ENCODE assay signal across 9 mouse cellular contexts in the genomic region with DNA sequence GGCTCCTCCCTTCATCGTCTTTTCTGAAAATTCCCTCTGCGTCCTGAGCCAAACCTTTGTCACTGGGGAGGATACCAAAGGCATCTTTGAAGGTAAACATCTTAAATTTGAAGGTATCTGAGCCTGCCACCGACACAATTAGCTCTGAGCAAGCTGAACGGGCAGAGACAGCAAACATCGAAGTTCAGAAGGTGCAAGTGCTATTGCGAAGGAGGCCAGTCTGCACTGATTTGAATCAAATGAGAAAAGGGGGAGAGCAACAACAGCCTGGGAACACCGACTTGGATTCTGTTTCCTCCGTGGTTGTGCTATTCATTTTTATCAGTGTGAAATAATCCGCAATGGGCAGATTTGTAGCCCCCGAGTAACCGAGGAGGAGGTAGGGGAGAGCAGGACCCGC.
A peak's percentile ranks its signal among the peaks of the same experiment; 100 is the strongest.
DNase-seq lines count a peak whose midpoint lies in the region; ATAC-seq and TF ChIP-seq lines count a peak whose summit lies in the region.
"Had no signal": no experiment of that assay in that cellular context is flagged by ENCODE, and none has a peak within 500 bp of the region (broad histone marks: within the 10 kb centered on the region; RNA-seq: fewer than 3 reads in every experiment).

No protein-coding gene starts in this region.

- no peak for TF ChIP-seq CTCF in cortical plate, adult 2 months (IDR thresholded peaks at IDR 0.05; ENCODE audit: extremely low read depth, insufficient read depth, low read length)

- H3K36me3 ChIP-seq in intestine, embryonic 14.5 days (ENCODE audit: control insufficient read depth, insufficient read depth, low read length): no peaks in the 10 kb centered on the region
- no peaks in the 10 kb centered on the region for H3K36me3 ChIP-seq in intestine, embryonic 16.5 days (ENCODE audit: control insufficient read depth, insufficient read depth, low read length)
- H3K36me3 ChIP-seq in forebrain, embryonic 14.5 days (ENCODE audit: control insufficient read depth, insufficient read depth, low read length): no peaks in the 10 kb centered on the region
- no peaks in the 10 kb centered on the region for H3K36me3 ChIP-seq in midbrain, embryonic 12.5 days

- TF ChIP-seq POLR2A in cortical plate, adult 2 months (IDR thresholded peaks at IDR 0.05; ENCODE audit: extremely low read depth, insufficient read depth, low read length): no peak

- no peaks in the 10 kb centered on the region for H3K27me3 ChIP-seq in intestine, embryonic 14.5 days (replicated peaks; ENCODE audit: control insufficient read depth, insufficient read depth, low read length)
- H3K27me3 ChIP-seq in intestine, embryonic 16.5 days (replicated peaks; ENCODE audit: control insufficient read depth, insufficient read depth, low read length): no peaks in the 10 kb centered on the region
- H3K27me3 ChIP-seq in forebrain, embryonic 14.5 days (replicated peaks; ENCODE audit: control insufficient read depth, insufficient read depth, low read length): no peaks in the 10 kb centered on the region
- H3K27me3 ChIP-seq in midbrain, embryonic 12.5 days: no peaks in the 10 kb centered on the region

- H3K9me3 ChIP-seq in intestine, embryonic 14.5 days (ENCODE audit: control insufficient read depth, low read length): no peaks in the 10 kb centered on the region
- no peaks in the 10 kb centered on the region for H3K9me3 ChIP-seq in intestine, embryonic 16.5 days (ENCODE audit: control insufficient read depth, low read length)
- H3K9me3 ChIP-seq in forebrain, embryonic 14.5 days (replicated peaks; ENCODE audit: control insufficient read depth, low read length): no peaks in the 10 kb centered on the region
- no peaks in the 10 kb centered on the region for H3K9me3 ChIP-seq in midbrain, embryonic 12.5 days

- ATAC-seq in intestine, embryonic 14.5 days (replicated peaks; ENCODE audit: low FRiP score, low TSS enrichment, low read depth): no peak
- no peak for ATAC-seq in intestine, embryonic 16.5 days
- no peak for ATAC-seq in forebrain, embryonic 14.5 days
- ATAC-seq in midbrain, embryonic 12.5 days (ENCODE audit: low FRiP score, low read depth): no peak
- ATAC-seq: activated CD4-positive, CD25-positive, alpha-beta regulatory T cell, adult 4 months had no signal

- peak overlapping the region; percentile 57 for H3K4me2 ChIP-seq in intestine, embryonic 14.5 days (ENCODE audit: low read length)
- H3K4me2 ChIP-seq in intestine, embryonic 16.5 days (ENCODE audit: low read depth, low read length): no peak overlapping the region
- H3K4me2 ChIP-seq in forebrain, embryonic 14.5 days (ENCODE audit: low read length): peak overlapping the region; percentile 58
- H3K4me2 ChIP-seq in midbrain, embryonic 12.5 days (replicated peaks): peak overlapping the region; percentile 57

- DNase-seq in intestine, embryonic 14.5 days (ENCODE audit: low spot score): no peak
- no peak for DNase-seq in forebrain, embryonic 14.5 days (ENCODE audit: low spot score)
- DNase-seq in urinary bladder, postnatal 10 days (ENCODE audit: low spot score): no peak
- DNase-seq in natural killer cell, adult 2 months (ENCODE audit: low spot score in 2 of 2): no peak
- DNase-seq in embryo, embryonic 9.5 days (ENCODE audit: extremely low spot score): no peak

- H3K4me1 ChIP-seq in intestine, embryonic 14.5 days (replicated peaks; ENCODE audit: control insufficient read depth, insufficient read depth, low read length): peaks cover 32% of the 10 kb centered on the region
- H3K4me1 ChIP-seq in intestine, embryonic 16.5 days (ENCODE audit: control insufficient read depth, insufficient read depth, low read length): peaks cover 14% of the 10 kb centered on the region; the same call in 1 of the 2 replicates
- H3K4me1 ChIP-seq in cortical plate, adult 2 months (ENCODE audit: control insufficient read depth, insufficient read depth, low read length): peaks cover 14% of the 10 kb centered on the region
- H3K4me1 ChIP-seq in forebrain, embryonic 14.5 days (ENCODE audit: control insufficient read depth, insufficient read depth, low read length): peaks cover 57% of the 10 kb centered on the region
- peaks cover 75% of the 10 kb centered on the region for H3K4me1 ChIP-seq in midbrain, embryonic 12.5 days

- H3K27ac ChIP-seq in intestine, embryonic 14.5 days (ENCODE audit: low read depth): no peak overlapping the region
- H3K27ac ChIP-seq in intestine, embryonic 16.5 days (ENCODE audit: low read length): no peak overlapping the region
- H3K27ac ChIP-seq in cortical plate, adult 2 months (ENCODE audit: insufficient read depth, low read length): peak overlapping the region; percentile 4; the same call in 1 of the 2 replicates
- H3K27ac ChIP-seq in forebrain, embryonic 14.5 days (ENCODE audit: low read depth, low read length): peak overlapping the region; percentile 86
- H3K27ac ChIP-seq in midbrain, embryonic 12.5 days (replicated peaks): peak overlapping the region; percentile 91

- no peak overlapping the region for H3K4me3 ChIP-seq in intestine, embryonic 14.5 days (ENCODE audit: low read depth, low read length)
- H3K4me3 ChIP-seq in intestine, embryonic 16.5 days (ENCODE audit: low read length): no peak overlapping the region
- no peak overlapping the region; the same call in 1 of the 2 replicates for H3K4me3 ChIP-seq in cortical plate, adult 2 months (ENCODE audit: insufficient read depth, low read length)
- H3K4me3 ChIP-seq in forebrain, embryonic 14.5 days (ENCODE audit: low read depth, low read length): peak overlapping the region; percentile 25
- peak overlapping the region; percentile 30; the same call in 1 of the 2 replicates for H3K4me3 ChIP-seq in midbrain, embryonic 12.5 days

- WGBS in intestine, embryonic 14.5 days: 60% methylated on average over 12 of the region's 12 CpGs
- WGBS in intestine, embryonic 16.5 days: 55% methylated on average over 12 of the region's 12 CpGs
- WGBS in forebrain, embryonic 14.5 days: 10% methylated on average over 12 of the region's 12 CpGs
- WGBS in midbrain, embryonic 12.5 days: 25% methylated on average over 12 of the region's 12 CpGs

- no peak overlapping the region for H3K9ac ChIP-seq in intestine, embryonic 14.5 days (ENCODE audit: low read length)
- no peak overlapping the region for H3K9ac ChIP-seq in intestine, embryonic 16.5 days (ENCODE audit: low read depth, low read length)
- H3K9ac ChIP-seq in forebrain, embryonic 14.5 days (ENCODE audit: low read length): peak overlapping the region; percentile 46
- peak overlapping the region; percentile 37 for H3K9ac ChIP-seq in midbrain, embryonic 12.5 days (replicated peaks)

Comparison
In these comparisons a context has a peak if more than half of its experiments do, and no peak if none do; other contexts are left out.
1. H3K27ac ChIP-seq: peak in cortical plate, adult 2 months (single experiment), forebrain, embryonic 14.5 days (single experiment) and midbrain, embryonic 12.5 days (single experiment); none in intestine, embryonic 14.5 days (single experiment) and intestine, embryonic 16.5 days (single experiment).
2. H3K4me3 ChIP-seq: peak in forebrain, embryonic 14.5 days (single experiment) and midbrain, embryonic 12.5 days (single experiment); none in intestine, embryonic 14.5 days (single experiment), intestine, embryonic 16.5 days (single experiment) and cortical plate, adult 2 months (single experiment).
3. H3K9ac ChIP-seq: peak in forebrain, embryonic 14.5 days (single experiment) and midbrain, embryonic 12.5 days (single experiment); none in intestine, embryonic 14.5 days (single experiment) and intestine, embryonic 16.5 days (single experiment).